Mouse (Mus musculus) heart, embryonic 16.5 days (tissue): ENCODE data around the gene Ifi205. TPM values are rescaled to one million over a fixed set of nuclear protein-coding genes. Genes with fewer than 3 reads are reported as not detected.
"Not testable (repeated sequence)": the region's sequence is repeated elsewhere in the genome, so short reads cannot be mapped to it uniquely, and the experiment has no call there.

Experiments
- ATAC-seq: fragments of 200-750 bp; cut with Nextera tagmentation; replicated peaks from 2 replicates; pipeline ENCODE4 v1.8.0; 2017; ENCODE audit warnings: moderate number of reproducible peaks; ENCODE audit not compliant: insufficient read depth, low FRiP score; ENCODE audit errors: extremely low read depth
- H3K27ac ChIP-seq: fragments of 300-500 bp; sonication (generic); 2 replicates; pipeline ENCODE4 v1.5.1; 2014; ENCODE audit warnings: mild to moderate bottlenecking, low read length, control low read depth, moderate library complexity
- H3K27me3 ChIP-seq: fragments of 300-500 bp; sonication (generic); 2 replicates; pipeline ENCODE4 v1.6.1; 2014; ENCODE audit warnings: low read length, mixed read lengths; ENCODE audit not compliant: control insufficient read depth, insufficient read depth
- H3K36me3 ChIP-seq: fragments of 300-500 bp; sonication (generic); 2 replicates; pipeline ENCODE4 v1.6.1; 2014; ENCODE audit not compliant: control insufficient read depth, insufficient read depth
- H3K4me1 ChIP-seq: fragments of 300-500 bp; sonication (generic); 2 replicates; pipeline ENCODE4 v1.6.1; 2014; ENCODE audit warnings: low read length, mixed read lengths; ENCODE audit not compliant: control insufficient read depth, insufficient read depth
- H3K4me2 ChIP-seq: fragments of 300-500 bp; sonication (generic); 2 replicates; pipeline ENCODE4 v1.6.1; 2014; ENCODE audit warnings: low read depth, mild to moderate bottlenecking, control low read depth, low read length
- H3K4me3 ChIP-seq: fragments of 300-500 bp; sonication (generic); 2 replicates; pipeline ENCODE4 v1.5.1; 2014; ENCODE audit warnings: mild to moderate bottlenecking, control low read depth, low read length
- H3K9ac ChIP-seq: fragments of 300-500 bp; sonication (generic); 2 replicates; pipeline ENCODE4 v1.6.1; 2014; ENCODE audit warnings: low read length, control low read depth
- H3K9me3 ChIP-seq: fragments of 300-500 bp; sonication (generic); replicated peaks from 2 replicates; pipeline ENCODE4 v1.6.1; 2016; ENCODE audit warnings: low read length; ENCODE audit not compliant: control insufficient read depth
- WGBS: fragments of 180-500 bp; shearing (Covaris S2); extraction: QIAGEN DNeasy Blood & Tissue Kit; methylation state at CpG from one replicate; pipeline ENCODE4 v1.1.7; 2014; 5-methylcytosine and 5-hydroxymethylcytosine counted together
- polyA plus RNA-seq: library from polyadenylated mRNA; unstranded; fragments of >200 nt; fragmentation: Nextera tagmentation; extraction: Ambion mirVana; gene quantifications from 2 replicates; pipeline ENCODE4 v1.2.1, GENCODE M21; 2015

The Ifi205 gene
- polyA plus RNA-seq, 1 experiment from 2014 or later: 1.5 TPM

DNA sequence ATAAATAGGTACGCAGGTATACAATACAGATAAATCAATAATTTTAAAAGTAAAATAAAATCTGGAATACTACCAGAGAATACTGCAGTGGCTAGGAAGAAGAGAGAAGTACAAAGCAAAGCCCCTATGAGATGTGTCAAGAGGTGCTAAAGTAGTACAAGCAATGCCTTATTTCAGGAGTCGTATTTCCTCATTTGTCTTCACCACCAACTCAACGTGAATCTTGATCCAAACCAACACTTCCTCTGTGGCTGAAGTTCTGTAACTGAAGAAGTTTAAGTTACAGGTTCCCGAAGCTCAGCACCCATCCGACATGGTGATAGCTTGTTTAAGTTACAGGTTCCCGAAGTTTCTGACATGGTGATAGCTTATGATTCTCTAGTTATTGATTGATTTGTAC lies 16.6 kb upstream of the Ifi205 start:
- ATAC-seq, H3K9me3 ChIP-seq, H3K4me2 ChIP-seq, H3K4me1 ChIP-seq, H3K27me3 ChIP-seq, H3K27ac ChIP-seq, H3K9ac ChIP-seq, H3K4me3 ChIP-seq, H3K36me3 ChIP-seq: not testable (repeated sequence)
- 70% methylated on average over 6 of the region's 6 CpGs for WGBS

GRCm38 (mm10) chr1:174044431-174044830 lies 12.8 kb upstream of the Ifi205 start:
- Histone ChIP-seq H3K4me3 (no peak overlapping the region), H3K27ac (no peak overlapping the region), H3K4me2 (no peak overlapping the region), H3K9ac (no peak overlapping the region), H3K36me3 (no peaks in the 10 kb centered on the region), H3K27me3 (no peaks in the 10 kb centered on the region), H3K9me3 (no peaks in the 10 kb centered on the region), H3K4me1 (no peaks in the 10 kb centered on the region)
- 61% methylated on average over 2 of the region's 2 CpGs for WGBS
- ATAC-seq: no peak

DNA sequence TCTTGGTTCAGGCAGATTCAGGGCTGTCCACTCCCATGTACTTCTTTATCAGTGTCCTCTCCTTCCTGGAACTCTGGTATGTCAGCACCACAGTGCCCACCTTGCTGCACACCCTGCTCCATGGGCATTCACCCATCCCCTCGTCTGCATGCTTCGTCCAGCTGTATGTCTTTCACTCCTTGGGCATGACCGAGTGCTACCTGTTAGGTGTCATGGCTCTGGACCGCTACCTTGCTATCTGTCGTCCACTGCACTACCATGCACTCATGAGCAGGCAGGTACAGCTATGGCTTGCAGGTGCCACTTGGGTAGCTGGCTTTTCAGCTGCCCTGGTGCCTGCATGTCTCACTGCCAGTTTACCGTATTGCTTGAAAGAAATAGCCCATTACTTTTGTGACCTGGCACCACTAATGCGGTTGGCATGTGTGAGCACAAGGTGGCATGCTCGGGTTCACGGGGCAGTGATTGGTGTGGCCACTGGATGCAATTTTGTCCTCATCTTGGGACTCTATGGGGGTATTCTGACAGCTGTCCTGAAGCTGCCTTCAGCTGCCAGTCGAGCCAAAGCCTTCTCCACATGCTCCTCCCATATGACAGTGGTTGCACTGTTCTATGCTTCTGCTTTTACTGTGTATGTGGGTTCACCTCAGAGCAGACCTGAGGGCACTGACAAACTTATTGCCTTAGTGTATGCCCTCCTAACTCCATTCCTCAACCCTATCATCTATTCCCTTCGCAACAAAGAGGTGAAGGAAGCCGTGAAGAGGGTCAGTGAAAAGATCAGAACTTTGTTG lies 10.7 kb upstream of the Ifi205 start:
- not testable (repeated sequence) for H3K4me1 ChIP-seq, H3K4me3 ChIP-seq, H3K27me3 ChIP-seq, H3K27ac ChIP-seq, H3K9me3 ChIP-seq, H3K9ac ChIP-seq, H3K4me2 ChIP-seq, ATAC-seq, H3K36me3 ChIP-seq
- 87% methylated on average over 12 of the region's 12 CpGs for WGBS

GRCm38 (mm10) chr1:174040523-174041177 lies 9.0 kb upstream of the Ifi205 start, which contains the start of gene Olfr433:
TSS of gene Olfr433 (plus strand) at chr1:174040705.
- H3K27me3 ChIP-seq: no peaks in the 10 kb centered on the region
- H3K4me2 ChIP-seq: no peak within 1 kb of the TSS
- H3K4me3 ChIP-seq: no peak within 1 kb of the TSS
- WGBS: 59% methylated on average over 7 of the region's 7 CpGs
- H3K36me3 ChIP-seq: no peaks in the 10 kb centered on the region
- no peak within 1 kb of the TSS for H3K27ac ChIP-seq
- no peaks in the 10 kb centered on the region for H3K4me1 ChIP-seq
- no peak within 1 kb of the TSS for H3K9ac ChIP-seq
- ATAC-seq: no peak
- H3K9me3 ChIP-seq: no peaks in the 10 kb centered on the region

GRCm38 (mm10) chr1:174038480-174038879 lies 6.9 kb upstream of the Ifi205 start:
- ATAC-seq: no peak
- Histone ChIP-seq H3K9ac (no peak overlapping the region), H3K4me1 (no peaks in the 10 kb centered on the region), H3K27ac (no peak overlapping the region), H3K4me2 (no peak overlapping the region), H3K36me3 (no peaks in the 10 kb centered on the region), H3K27me3 (no peaks in the 10 kb centered on the region), H3K9me3 (no peaks in the 10 kb centered on the region), H3K4me3 (no peak overlapping the region)
- 82% methylated on average over 3 of the region's 3 CpGs for WGBS

- Histone ChIP-seq H3K27ac (no peak overlapping the region), H3K4me1 (no peaks in the 10 kb centered on the region), H3K27me3 (no peaks in the 10 kb centered on the region), H3K4me3 (no peak overlapping the region), H3K36me3 (no peaks in the 10 kb centered on the region), H3K9ac (no peak overlapping the region), H3K4me2 (no peak overlapping the region), H3K9me3 (no peaks in the 10 kb centered on the region)
- WGBS: 58% methylated on average over 4 of the region's 4 CpGs
- no peak for ATAC-seq
Observed at GRCm38 (mm10) chr1:174035841-174036240, 4.2 kb upstream of the Ifi205 start.

DNA sequence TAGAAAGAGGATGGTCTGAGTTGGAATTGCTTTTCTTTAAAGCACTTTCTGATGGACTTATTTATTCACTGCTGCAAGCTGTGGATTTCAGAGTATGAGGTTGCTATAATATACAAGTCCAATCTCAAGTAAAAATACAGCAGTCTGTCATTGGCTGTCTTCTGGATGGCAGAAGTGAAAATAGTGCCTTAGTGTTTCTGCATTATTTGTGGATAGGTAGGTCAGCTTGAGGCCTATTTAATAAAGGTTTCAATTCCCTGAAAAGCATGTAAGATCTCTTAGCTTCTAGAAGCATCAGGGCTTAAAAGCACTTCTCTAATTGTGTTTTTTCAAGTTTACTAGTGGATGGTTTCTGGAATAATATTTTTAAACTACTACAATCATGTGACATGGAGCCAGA lies 24.6 kb downstream of the Ifi205 start:
- ATAC-seq: not testable (repeated sequence)

GRCm38 (mm10) chr1:174004352-174005109 lies 27.1 kb downstream of the Ifi205 start:
- not testable (repeated sequence) for H3K27me3 ChIP-seq, H3K4me2 ChIP-seq, H3K4me3 ChIP-seq, H3K4me1 ChIP-seq, ATAC-seq, H3K9me3 ChIP-seq, H3K9ac ChIP-seq, H3K36me3 ChIP-seq, H3K27ac ChIP-seq
- 38% methylated on average over 2 of the region's 3 CpGs for WGBS

More for the DNA sequence above, 24.6 kb downstream of the Ifi205 start:
- not testable (repeated sequence) for H3K4me2 ChIP-seq, H3K4me1 ChIP-seq, H3K9ac ChIP-seq, H3K36me3 ChIP-seq, H3K27me3 ChIP-seq, H3K4me3 ChIP-seq, H3K9me3 ChIP-seq, H3K27ac ChIP-seq

DNA sequence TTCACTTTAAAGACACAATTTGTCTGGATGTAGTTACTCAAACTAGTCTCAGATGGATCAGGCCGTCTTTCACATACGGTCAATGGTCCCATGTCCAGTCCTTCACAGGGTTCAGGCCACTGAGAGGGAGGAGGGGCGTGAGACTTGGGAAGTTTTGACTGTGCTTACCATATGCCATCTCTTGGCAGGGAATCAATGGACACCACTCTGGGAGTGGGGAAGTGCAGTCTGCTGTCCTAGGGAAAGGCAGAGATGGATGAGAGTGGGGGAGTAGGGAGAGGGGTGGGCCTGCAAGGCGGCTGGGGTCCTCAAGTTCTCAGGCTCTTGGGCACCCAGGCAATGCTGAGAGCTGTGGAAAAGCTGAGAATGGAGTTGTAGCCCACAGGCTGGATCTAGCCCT lies 36.6 kb downstream of the Ifi205 start:
- Histone ChIP-seq H3K36me3 (no peaks in the 10 kb centered on the region), H3K9me3 (no peaks in the 10 kb centered on the region), H3K27ac (no peak overlapping the region), H3K9ac (no peak overlapping the region), H3K4me2 (no peak overlapping the region), H3K4me1 (no peaks in the 10 kb centered on the region), H3K4me3 (no peak overlapping the region), H3K27me3 (no peaks in the 10 kb centered on the region)
- ATAC-seq: no peak
- 85% methylated on average over 4 of the region's 4 CpGs for WGBS
